Mouse (Mus musculus): ENCODE results near the gene Tars2. TPM values are rescaled to one million over a fixed set of nuclear protein-coding genes. Genes with fewer than 3 reads are reported as not detected.
A peak's percentile ranks its signal among the peaks of the same experiment; 100 is the strongest.
"Not testable (repeated sequence)": the region's sequence is repeated elsewhere in the genome, so short reads cannot be mapped to it uniquely, and the experiment has no call there.

Tars2 gene
- total RNA-seq (2021), result 10 to 100 TPM; 49.6 to 50.3 TPM
- 39.6 and 50.2 TPM in 2 replicates for polyA plus RNA-seq (2012; rRNA removed)
- long read RNA-seq, transcript Tars2-201 (18 exons, 2,400 nt), result major isoform, 30 of 50 reads
- long read RNA-seq, partial matches to known transcripts, result 8 of 50 reads
- long read RNA-seq, other reads (novel, unspliced or antisense), result 8 of 50 reads

DNA sequence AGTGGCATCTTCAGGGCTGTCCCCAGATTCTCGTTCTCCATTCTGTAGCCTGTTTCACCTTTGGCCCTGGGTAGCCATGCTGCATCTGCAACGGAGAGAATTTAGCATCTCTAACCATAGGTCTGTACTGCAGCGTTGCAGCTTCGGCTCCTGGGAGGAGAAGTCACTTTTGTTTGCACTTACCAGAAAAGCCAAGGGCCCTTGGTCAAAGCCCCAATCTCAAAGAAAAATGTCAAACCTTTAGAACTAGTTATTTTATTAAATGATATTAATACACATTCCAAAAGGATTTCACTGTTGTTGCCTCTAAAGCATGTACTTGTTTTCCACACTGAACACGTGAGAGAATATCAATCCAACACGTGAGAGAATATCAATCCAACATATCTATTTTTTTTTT, at the start of gene Tars2:
TSS of gene Tars2 (minus strand) at position 101 of the 400 bp plus-strand sequence.
- DNase-seq, result no peak

GRCm38 (mm10) chr3:95808384-95808783, 48.4 kb upstream of the Tars2 start:
- DNase-seq, result no peak

DNA sequence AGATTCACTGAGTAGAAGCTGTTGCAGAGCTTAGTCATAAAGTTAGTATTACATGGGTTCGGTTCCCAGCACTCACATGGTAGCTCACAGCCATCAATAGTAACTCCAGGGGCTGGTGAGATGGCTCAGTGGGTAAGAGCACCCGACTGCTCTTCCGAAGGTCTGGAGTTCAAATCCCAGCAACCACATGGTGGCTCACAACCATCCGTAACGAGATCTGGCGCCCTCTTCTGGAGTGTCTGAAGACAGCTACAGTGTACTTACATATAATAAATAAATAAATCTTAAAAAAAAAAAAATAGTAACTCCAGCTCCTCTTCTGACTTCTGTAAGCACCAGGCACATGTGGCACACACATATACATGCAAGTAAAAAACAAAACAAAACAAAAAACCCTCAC, 47.6 kb upstream of the Tars2 start:
- DNase-seq, result not testable (repeated sequence)

DNA sequence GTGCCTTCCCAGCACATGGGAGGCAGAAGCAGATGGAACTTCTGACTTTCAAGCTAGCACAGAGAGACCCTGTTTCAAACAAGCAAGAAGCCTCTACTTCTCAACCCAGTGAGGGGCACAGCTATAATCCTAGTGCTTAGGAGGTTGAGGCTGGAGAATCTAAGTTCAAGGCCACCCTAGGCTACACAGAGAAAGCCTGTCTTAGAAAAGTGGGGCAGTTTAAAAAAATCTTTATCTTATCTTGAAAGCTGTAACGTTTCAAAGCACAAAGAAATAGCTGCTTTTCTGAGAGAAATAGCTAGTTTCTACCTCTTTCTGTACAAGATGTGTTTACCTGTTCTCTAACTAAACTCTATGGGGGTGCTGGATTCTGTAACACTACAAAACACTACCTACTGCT, 46.7 kb upstream of the Tars2 start:
- DNase-seq, result no peak

DNA sequence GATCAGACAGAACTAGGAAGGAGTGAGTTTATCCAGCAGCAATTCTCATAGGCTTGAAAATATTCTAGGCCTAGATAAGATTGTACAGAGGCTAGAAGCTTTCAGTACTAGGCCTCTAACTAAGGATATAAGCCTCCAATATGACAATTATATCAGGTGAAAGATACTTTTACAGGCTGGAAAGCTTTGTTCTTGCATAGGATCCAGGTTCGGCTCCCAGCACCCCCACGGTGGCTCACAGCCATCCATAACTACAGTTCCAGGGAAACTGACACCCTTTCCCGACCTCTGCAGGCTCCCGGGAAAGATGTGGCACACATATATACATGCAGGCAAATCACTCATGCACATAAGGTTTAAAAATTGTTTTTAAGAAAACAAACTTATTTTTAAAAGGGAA, 43.8 kb upstream of the Tars2 start:
- DNase-seq, result no peak

GRCm38 (mm10) chr3:95798756-95799155, 38.8 kb upstream of the Tars2 start:
- DNase-seq, result no peak

GRCm38 (mm10) chr3:95794299-95794698, 34.3 kb upstream of the Tars2 start:
- no peak for DNase-seq

DNA sequence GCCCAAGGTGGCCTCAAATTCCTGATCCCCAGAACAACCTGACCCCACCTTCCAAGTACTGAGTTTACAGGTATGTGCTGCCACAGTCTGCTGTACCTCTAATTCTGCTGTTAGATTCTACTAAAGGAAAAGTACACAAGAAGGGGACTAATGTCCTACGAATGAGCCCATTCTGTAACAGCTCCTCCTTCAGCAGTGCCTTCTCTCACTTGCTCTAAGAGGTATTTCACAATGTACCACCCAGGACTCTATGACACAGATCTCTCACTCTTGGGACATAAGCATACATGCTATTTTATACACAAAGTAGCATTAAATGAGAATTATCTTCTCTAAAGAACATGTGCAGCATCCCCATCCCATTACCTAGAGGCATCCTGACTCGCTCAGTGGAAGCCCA, 33.7 kb upstream of the Tars2 start:
- no peak for DNase-seq

DNA sequence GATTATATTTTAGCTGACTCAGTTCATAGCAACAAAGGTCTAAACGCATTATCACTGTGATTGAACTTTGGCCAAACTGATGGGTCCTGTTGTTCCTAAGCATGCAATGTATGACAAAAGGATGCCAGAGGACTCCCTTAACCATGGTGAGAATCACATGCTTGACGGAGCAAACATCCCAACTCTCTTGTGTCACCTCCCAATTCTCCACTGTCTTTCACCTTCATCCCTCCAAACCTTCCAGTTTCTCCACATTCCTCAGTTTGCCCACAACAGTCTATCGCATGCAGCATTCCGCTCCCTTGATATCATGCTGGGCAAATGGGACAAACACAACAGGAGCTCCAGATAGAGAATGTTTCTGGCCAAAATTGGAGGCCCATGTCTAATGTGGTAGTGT, 25.5 kb upstream of the Tars2 start:
- DNase-seq, result no peak

DNA sequence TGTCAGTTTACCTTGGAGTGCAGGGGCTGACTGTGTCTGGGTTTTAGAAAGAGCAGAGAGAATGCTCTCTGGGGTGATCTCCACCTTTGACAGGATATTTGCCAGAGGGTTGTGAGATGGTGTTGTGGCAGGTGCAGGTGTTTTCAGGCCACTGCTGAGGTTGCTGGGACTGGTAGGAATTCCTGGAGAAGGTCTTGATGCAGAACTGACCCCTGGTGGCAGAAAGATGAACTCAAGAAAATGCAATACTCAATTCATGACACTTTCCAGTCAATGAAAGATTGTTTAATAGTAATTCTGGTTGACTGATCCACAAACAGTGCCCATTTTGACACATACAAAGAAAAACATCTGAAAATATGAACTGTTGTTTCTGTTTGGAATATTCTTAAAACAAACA, 12.0 kb upstream of the Tars2 start:
- DNase-seq, result no peak

DNA sequence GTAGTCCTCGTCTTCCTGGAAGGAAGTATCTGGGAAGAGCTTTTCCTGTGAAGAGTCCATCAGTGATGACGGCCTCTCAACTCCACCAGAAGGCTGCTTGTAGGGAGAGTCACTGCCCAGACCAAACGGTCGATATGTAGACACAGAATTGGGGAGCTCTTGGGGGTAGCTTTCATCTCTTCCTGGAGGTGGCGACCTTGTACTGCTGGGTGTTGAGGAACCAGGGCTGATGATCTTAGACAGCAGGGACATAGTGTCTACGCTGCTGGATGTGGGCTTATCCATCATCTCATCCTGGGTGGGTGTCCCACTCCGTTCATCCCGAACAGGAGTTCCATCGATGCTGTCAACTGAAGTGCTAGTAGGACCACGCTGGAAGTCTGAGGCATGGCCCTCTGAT, 5.5 kb upstream of the Tars2 start:
- no peak for DNase-seq

GRCm38 (mm10) chr3:95763811-95764210, 3.8 kb upstream of the Tars2 start:
- DNase-seq, result no peak

DNA sequence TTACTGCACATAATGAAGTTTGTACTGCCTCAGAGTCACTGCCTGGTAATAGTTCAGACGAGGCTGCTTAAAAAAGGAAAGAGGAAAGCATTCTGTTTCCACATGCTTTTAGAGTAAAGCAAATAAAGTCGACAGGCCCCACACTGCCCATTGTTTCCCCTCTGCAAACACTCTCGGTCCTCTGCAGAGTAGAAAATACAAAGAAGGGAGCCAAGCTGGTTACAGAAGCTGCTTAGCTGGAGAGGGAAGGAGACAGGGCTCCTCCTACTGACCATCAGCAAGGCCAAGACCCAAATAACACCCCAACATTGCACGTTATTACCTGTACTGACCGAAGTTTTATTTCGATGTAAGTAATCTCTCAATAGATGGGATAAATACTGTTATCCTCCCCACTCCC, 3.0 kb upstream of the Tars2 start:
- no peak for DNase-seq

DNA sequence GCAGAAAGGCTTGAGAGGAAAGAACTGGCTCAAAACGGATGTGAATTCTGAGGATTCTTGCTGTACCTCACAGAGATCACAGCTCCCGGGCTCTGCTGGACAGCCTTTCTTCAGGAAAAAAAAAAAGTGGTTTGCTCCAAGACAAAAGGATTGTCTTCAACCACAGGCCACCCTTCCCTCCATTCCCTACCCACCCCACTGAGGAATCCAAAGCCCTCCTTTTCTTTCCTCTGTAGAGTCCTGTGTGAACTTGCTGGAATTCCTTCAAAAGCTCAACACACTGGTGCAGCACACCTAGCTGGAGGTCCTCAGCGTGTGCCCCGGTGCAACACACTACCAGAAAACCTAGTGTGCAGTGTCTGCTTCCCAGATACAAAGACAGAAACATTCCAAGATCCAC, 1.8 kb upstream of the Tars2 start:
- DNase-seq, result no peak

GRCm38 (mm10) chr3:95760656-95761055, 650 bp upstream of the Tars2 start:
- DNase-seq, result peak; percentile 32

GRCm38 (mm10) chr3:95758467-95759218, 1.4 kb downstream of the Tars2 start:
- DNase-seq, result no peak

- DNase-seq, result peak; percentile 43
These were observed 3.2 kb downstream of the Tars2 start for GRCm38 (mm10) chr3:95756808-95757207.

GRCm38 (mm10) chr3:95754345-95755206, 5.4 kb downstream of the Tars2 start:
- DNase-seq, result peak; percentile 97

- DNase-seq, result no peak
These were observed 7.1 kb downstream of the Tars2 start for GRCm38 (mm10) chr3:95752935-95753334.

GRCm38 (mm10) chr3:95740406-95740805, 19.6 kb downstream of the Tars2 start:
- DNase-seq, result peak; percentile 61

- peak; percentile 92 for DNase-seq
These were observed 20.5 kb downstream of the Tars2 start, which contains the start of gene Ecm1 for GRCm38 (mm10) chr3:95739353-95740104. Ecm1 (minus strand) TSS chr3:95739569.

DNA sequence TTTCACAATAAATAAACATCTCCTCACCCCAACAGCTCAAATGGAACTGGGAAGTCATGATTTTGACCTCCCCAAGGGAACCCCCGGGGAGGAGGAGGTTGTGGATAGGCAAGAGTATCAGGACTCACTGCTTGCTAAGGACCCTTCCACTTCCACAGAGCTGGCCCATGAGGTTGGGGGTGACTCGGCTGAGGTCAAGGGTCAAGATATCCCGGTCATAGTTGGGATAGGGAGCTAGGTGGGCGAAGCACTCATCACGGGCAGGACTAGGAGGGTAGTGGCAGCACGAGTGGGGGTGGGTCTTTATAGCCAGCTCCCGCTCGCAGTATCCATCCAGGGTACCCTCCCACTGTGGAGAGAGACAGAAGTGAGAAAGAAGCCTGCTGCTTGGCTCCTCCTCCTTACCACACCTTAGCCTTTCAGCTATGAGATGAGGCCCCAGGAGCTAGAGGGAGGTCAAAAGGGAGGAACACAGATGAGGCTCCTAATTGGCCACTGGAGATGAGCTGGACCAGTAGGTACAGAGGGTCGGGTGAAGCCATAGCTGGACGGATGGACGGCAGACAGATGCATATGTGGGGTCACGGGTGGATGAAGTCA, 24.8 kb downstream of the Tars2 start:
- DNase-seq, result no peak
